Mouse (Mus musculus) lung, embryonic 16.5 days (tissue): ENCODE results near the gene Ccnjl. TPM values are rescaled to one million over a fixed set of nuclear protein-coding genes. Genes with fewer than 3 reads are reported as not detected.
A peak's percentile ranks its signal among the peaks of the same experiment; 100 is the strongest.

ENCODE experiments used
- ATAC-seq: fragments of 200-750 bp; cut with Nextera tagmentation; 2 replicates; pipeline ENCODE4 v1.8.0; 2017; ENCODE audit warnings: low read depth, mild to moderate bottlenecking, moderate library complexity
- H3K27ac ChIP-seq: fragments of 300-500 bp; sonication (generic); 2 replicates; pipeline ENCODE4 v1.5.1; 2014; ENCODE audit warnings: mild to moderate bottlenecking, control low read depth, low read length
- H3K27me3 ChIP-seq: fragments of 300-500 bp; sonication (generic); 2 replicates; pipeline ENCODE4 v1.6.1; 2014; ENCODE audit warnings: low read depth, low read length, mixed read lengths; ENCODE audit not compliant: control insufficient read depth, insufficient read depth
- H3K36me3 ChIP-seq: fragments of 300-500 bp; sonication (generic); 2 replicates; pipeline ENCODE4 v1.6.1; 2014; ENCODE audit warnings: low read length; ENCODE audit not compliant: control insufficient read depth, insufficient read depth
- H3K4me1 ChIP-seq: fragments of 300-500 bp; sonication (generic); replicated peaks from 2 replicates; pipeline ENCODE4 v1.6.1; 2014; ENCODE audit warnings: low read length, mixed read lengths; ENCODE audit not compliant: control insufficient read depth, insufficient read depth
- H3K4me2 ChIP-seq: fragments of 300-500 bp; sonication (generic); 2 replicates; pipeline ENCODE4 v1.6.1; 2014; ENCODE audit warnings: low read depth, low read length, control low read depth
- H3K4me3 ChIP-seq: fragments of 300-500 bp; sonication (generic); 2 replicates; pipeline ENCODE4 v1.5.1; 2014; ENCODE audit warnings: mild to moderate bottlenecking, low read length, control low read depth
- H3K9ac ChIP-seq: fragments of 300-500 bp; sonication (generic); 2 replicates; pipeline ENCODE4 v1.6.1; 2014; ENCODE audit warnings: low read length, control low read depth
- H3K9me3 ChIP-seq: fragments of 300-500 bp; sonication (generic); 2 replicates; pipeline ENCODE4 v1.6.1; 2016; ENCODE audit warnings: low read length; ENCODE audit not compliant: control insufficient read depth
- WGBS: fragments of 180-500 bp; shearing (Covaris S2); extraction: QIAGEN DNeasy Blood & Tissue Kit; methylation state at CpG from one replicate; pipeline ENCODE4 v1.1.7; 2014; 5-methylcytosine and 5-hydroxymethylcytosine counted together
- polyA plus RNA-seq: library from polyadenylated mRNA; unstranded; fragments of >200 nt; fragmentation: Nextera tagmentation; extraction: Ambion mirVana; gene quantifications from 2 replicates; pipeline ENCODE4 v1.2.1, GENCODE M21; 2015

Ccnjl gene
- polyA plus RNA-seq, 1 experiment from 2014 or later = 20.0 TPM

GRCm38 (mm10) chr11:43569595-43569994, 41.0 kb downstream of the Ccnjl start:
- H3K4me3 ChIP-seq = no peak overlapping the region
- no peak overlapping the region for H3K9ac ChIP-seq
- H3K4me2 ChIP-seq = no peak overlapping the region
- 50% methylated on average over 11 of the region's 11 CpGs for WGBS
- no peaks in the 10 kb centered on the region for H3K36me3 ChIP-seq
- H3K27ac ChIP-seq = peak overlapping the region; percentile 76
- H3K4me1 ChIP-seq = peaks cover 33% of the 10 kb centered on the region
- peak; percentile 89 for ATAC-seq
- no peaks in the 10 kb centered on the region for H3K27me3 ChIP-seq
- H3K9me3 ChIP-seq = no peaks in the 10 kb centered on the region

- Histone ChIP-seq H3K9ac (peak overlapping the region; percentile 44), H3K27me3 (no peaks in the 10 kb centered on the region), H3K4me1 (peaks cover 24% of the 10 kb centered on the region), H3K36me3 (no peaks in the 10 kb centered on the region), H3K4me2 (peak overlapping the region; percentile 26; the same call in 1 of the 2 replicates), H3K9me3 (no peaks in the 10 kb centered on the region), H3K27ac (peak overlapping the region; percentile 85), H3K4me3 (no peak overlapping the region)
- peak; percentile 67 for ATAC-seq
- WGBS = 11% methylated on average over 3 of the region's 3 CpGs
These were observed 46.4 kb downstream of the Ccnjl start for GRCm38 (mm10) chr11:43575061-43575375.

GRCm38 (mm10) chr11:43575376-43576151, 47.0 kb downstream of the Ccnjl start:
- Histone ChIP-seq H3K9me3 (no peaks in the 10 kb centered on the region), H3K9ac (peak overlapping the region; percentile 44), H3K4me1 (peaks cover 18% of the 10 kb centered on the region), H3K36me3 (no peaks in the 10 kb centered on the region), H3K4me3 (no peak overlapping the region), H3K27ac (peak overlapping the region; percentile 85), H3K27me3 (no peaks in the 10 kb centered on the region), H3K4me2 (peak overlapping the region; percentile 26)
- peak; percentile 86 for ATAC-seq
- 13% methylated on average over 9 of the region's 9 CpGs for WGBS

- WGBS = 71% methylated on average over 11 of the region's 11 CpGs
- H3K36me3 ChIP-seq = no peaks in the 10 kb centered on the region; the same call in 1 of the 2 replicates
These were observed 49.3 kb downstream of the Ccnjl start for GRCm38 (mm10) chr11:43577713-43578478.

GRCm38 (mm10) chr11:43585211-43586005, 56.8 kb downstream of the Ccnjl start:
- H3K4me1 ChIP-seq = peaks cover 3% of the 10 kb centered on the region; the same call in 1 of the 2 replicates
- H3K9ac ChIP-seq = no peak overlapping the region
- peaks cover 17% of the 10 kb centered on the region for H3K36me3 ChIP-seq
- H3K27ac ChIP-seq = no peak overlapping the region
- ATAC-seq = no peak
- no peak overlapping the region for H3K4me2 ChIP-seq
- WGBS = 87% methylated on average over 22 of the region's 22 CpGs
- no peaks in the 10 kb centered on the region for H3K9me3 ChIP-seq
- no peak overlapping the region for H3K4me3 ChIP-seq
- no peaks in the 10 kb centered on the region for H3K27me3 ChIP-seq

More at GRCm38 (mm10) chr11:43577713-43578478, 49.3 kb downstream of the Ccnjl start:
- no peak for ATAC-seq
- Histone ChIP-seq H3K4me2 (no peak overlapping the region), H3K9ac (no peak overlapping the region), H3K27me3 (no peaks in the 10 kb centered on the region), H3K9me3 (no peaks in the 10 kb centered on the region), H3K4me3 (no peak overlapping the region), H3K4me1 (peaks cover 13% of the 10 kb centered on the region), H3K27ac (no peak overlapping the region)

GRCm38 (mm10) chr11:43586324-43587090, 57.9 kb downstream of the Ccnjl start, which contains the start of gene 4933415A04Rik:
TSS of gene 4933415A04Rik (plus strand) at chr11:43587040.
- WGBS = 67% methylated on average over 7 of the region's 7 CpGs
- Histone ChIP-seq H3K27me3 (no peaks in the 10 kb centered on the region), H3K4me3 (no peak within 1 kb of the TSS), H3K9me3 (no peaks in the 10 kb centered on the region), H3K4me1 (peaks cover 3% of the 10 kb centered on the region; the same call in 1 of the 2 replicates), H3K27ac (no peak within 1 kb of the TSS), H3K36me3 (peaks cover 17% of the 10 kb centered on the region), H3K4me2 (no peak within 1 kb of the TSS), H3K9ac (no peak within 1 kb of the TSS)
- ATAC-seq = no peak

- H3K9ac ChIP-seq = no peak overlapping the region
- WGBS = 40% methylated on average over 6 of the region's 6 CpGs
These were observed 61.0 kb downstream of the Ccnjl start for GRCm38 (mm10) chr11:43589530-43590072.

GRCm38 (mm10) chr11:43601440-43601839, 72.9 kb downstream of the Ccnjl start, which contains the start of gene Fabp6:
TSS of gene Fabp6 (minus strand) at chr11:43601540.
- 83% methylated on average over 5 of the region's 5 CpGs for whole genome bisulfite sequencing
- no peak within 1 kb of the TSS for H3K4me3 ChIP-seq
- ATAC-seq = no peak
- H3K9me3 ChIP-seq = no peaks in the 10 kb centered on the region
- H3K4me2 ChIP-seq = no peak within 1 kb of the TSS
- no peaks in the 10 kb centered on the region for H3K4me1 ChIP-seq
- no peak within 1 kb of the TSS for H3K9ac ChIP-seq
- H3K36me3 ChIP-seq = no peaks in the 10 kb centered on the region
- H3K27ac ChIP-seq = no peak within 1 kb of the TSS
- no peaks in the 10 kb centered on the region for H3K27me3 ChIP-seq

More at GRCm38 (mm10) chr11:43589530-43590072, 61.0 kb downstream of the Ccnjl start:
- no peak overlapping the region for H3K27ac ChIP-seq
- peaks cover 11% of the 10 kb centered on the region for H3K36me3 ChIP-seq
- H3K4me1 ChIP-seq = peaks cover 3% of the 10 kb centered on the region; the same call in 1 of the 2 replicates
- no peak for ATAC-seq
- no peak overlapping the region for H3K4me2 ChIP-seq
- H3K9me3 ChIP-seq = no peaks in the 10 kb centered on the region
- no peak overlapping the region for H3K4me3 ChIP-seq
- no peaks in the 10 kb centered on the region for H3K27me3 ChIP-seq
